Mouse (Mus musculus): Measurements from ENCODE around the gene Thbs3.

DNA sequence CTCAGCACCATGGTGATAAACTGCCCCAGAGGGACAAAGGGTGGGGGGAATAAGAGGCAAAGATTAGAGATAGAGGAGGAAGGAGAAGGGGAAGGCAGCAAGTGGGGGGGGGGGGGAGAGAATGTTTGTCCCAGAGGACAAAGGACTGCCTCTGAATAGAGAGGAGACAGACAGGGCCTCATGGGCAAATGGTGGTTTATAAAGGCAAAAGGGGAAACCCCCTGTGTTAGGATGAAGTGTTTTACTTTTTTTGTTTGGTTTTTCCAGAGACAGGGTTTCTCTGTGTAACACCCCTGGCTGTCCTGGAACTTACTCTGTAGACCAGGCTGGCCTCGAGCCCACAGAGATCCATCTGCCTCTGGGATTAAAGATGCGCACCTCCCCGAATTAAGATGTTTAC is 45.2 kb downstream of the Thbs3 start:
- TF ChIP-seq TAL1 (conservative IDR thresholded peaks at IDR 0.05; ENCODE audit: low read depth, low read length) (no peak), POLR2AphosphoS5 (IDR thresholded peaks at IDR 0.05; ENCODE audit: insufficient replicate concordance, low read depth, low read length) (no peak), GATA1 (IDR thresholded peaks at IDR 0.05; ENCODE audit: borderline replicate concordance, low read length) (no peak), CTCF (IDR thresholded peaks at IDR 0.05; ENCODE audit: low read depth, low read length) (no peak), GATA2 (IDR thresholded peaks at IDR 0.05; ENCODE audit: borderline replicate concordance, low read depth, low read length) (no peak)
